Mouse (Mus musculus) frontal cortex, adult 2 months (tissue): ENCODE data around the gene Trabd2b. TPM values are rescaled to one million over a fixed set of nuclear protein-coding genes. Genes with fewer than 3 reads are reported as not detected.

Experiments used
- DNase-seq, 2 experiments: peaks; one replicate each; pipeline ENCODE4 v3.0.0; 2022; ENCODE audit warnings: low spot score in 1 of 2; ENCODE audit errors: extremely low spot score in 1 of 2
- polyA plus RNA-seq: library from polyadenylated mRNA; depleted of rRNA; stranded (reverse); fragments of >200 nt; gene quantifications from 2 replicates; pipeline ENCODE4 v1.2.3, GENCODE M21; 2012

Trabd2b gene
- polyA plus RNA-seq, 1 experiment: 1.8 TPM

DNA sequence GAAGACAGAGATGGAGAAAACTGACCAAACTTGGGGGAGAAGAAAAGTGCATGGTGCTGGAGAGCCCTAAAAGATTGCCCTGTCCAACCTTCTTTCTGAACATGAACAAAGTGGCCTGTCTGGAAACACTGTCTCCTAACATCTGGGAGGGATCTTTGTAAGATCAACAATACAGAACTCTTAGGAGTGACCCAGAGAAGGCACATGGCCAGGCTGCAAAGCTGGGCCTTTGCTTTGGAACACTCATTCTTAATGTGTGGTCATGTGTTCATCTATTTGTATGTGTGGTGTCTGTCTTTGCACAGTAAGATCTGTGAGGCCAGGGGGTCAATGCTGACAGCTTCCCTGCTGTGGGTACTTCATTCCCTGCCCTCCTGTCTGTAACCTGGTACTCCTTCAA lies 16.9 kb upstream of the Trabd2b start:
- no peak for DNase-seq

DNA sequence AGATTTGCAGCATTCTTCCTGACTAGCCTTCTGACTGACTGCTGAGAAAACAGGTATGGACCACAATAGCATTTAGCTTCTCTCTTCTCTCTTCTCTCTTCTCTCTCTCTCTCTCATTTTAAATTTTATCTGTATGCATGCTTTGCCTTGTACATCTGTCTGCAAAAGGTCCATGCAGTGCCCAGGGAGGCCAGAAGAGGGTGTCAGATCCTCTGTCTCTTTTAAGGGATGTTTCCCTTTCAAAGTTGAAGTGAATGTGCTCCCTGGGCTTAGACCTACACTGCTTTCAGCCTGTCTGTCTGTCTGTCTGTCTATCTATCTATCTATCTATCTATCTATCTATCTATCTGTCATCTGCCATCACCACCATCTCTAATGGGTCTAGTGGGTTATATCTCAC lies 8.9 kb upstream of the Trabd2b start:
- DNase-seq: peak in 1 of 2 experiments; percentile 55

DNA sequence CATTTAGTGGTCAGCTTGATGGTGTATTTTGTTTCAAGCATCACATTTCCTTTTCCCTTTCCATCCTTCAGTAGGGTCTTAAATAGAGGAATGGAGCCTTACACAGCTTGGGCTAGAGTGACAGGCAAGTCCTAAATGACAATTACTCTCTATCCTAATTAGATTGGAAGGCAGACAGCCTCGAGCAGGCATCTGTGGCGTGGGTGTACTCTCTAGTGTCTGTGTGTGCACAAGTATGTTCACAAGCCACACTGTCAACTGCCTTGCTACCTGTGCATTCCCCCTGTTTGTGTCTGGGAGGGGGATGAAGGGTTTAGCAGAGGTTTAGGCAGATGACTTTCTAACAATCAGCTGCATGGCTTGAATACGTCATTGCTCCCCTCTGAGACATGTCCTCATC lies 6.7 kb upstream of the Trabd2b start:
- DNase-seq: no peak

DNA sequence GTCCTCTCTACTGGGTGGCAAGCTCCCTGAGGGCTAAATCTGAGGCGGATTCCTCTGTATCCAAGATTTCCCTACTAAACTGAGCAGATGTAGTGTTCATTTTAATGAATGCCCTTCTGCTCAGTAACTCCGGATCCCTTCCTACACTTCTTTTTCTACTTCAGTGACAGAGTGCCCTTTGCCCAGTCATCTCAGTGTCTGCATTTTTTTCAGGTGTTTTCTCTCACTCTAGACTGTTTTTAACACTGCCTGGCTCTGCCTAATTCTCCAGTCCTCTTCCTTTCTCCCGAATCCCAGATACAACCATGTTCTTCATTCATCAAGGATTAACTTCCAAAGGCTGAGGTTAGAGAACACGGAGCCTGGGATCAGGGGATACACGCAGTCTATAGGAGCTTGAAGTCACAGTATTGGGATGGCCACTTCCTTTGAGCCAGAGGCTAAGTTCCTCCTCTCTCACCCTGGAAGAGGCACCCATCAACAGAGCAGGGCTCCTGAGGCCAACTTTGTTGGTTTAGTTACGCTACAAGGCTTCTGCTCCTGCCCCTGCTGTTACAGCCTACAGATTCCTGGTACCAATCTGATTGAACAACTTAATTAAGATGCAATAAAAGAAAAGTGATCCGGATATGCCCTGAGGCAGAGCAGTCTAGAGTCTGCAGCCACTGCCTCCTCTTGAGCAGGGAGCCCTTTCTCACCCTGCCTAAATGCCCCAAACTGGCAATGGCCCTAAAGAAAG lies 4.4 kb upstream of the Trabd2b start:
- DNase-seq: no peak

DNA sequence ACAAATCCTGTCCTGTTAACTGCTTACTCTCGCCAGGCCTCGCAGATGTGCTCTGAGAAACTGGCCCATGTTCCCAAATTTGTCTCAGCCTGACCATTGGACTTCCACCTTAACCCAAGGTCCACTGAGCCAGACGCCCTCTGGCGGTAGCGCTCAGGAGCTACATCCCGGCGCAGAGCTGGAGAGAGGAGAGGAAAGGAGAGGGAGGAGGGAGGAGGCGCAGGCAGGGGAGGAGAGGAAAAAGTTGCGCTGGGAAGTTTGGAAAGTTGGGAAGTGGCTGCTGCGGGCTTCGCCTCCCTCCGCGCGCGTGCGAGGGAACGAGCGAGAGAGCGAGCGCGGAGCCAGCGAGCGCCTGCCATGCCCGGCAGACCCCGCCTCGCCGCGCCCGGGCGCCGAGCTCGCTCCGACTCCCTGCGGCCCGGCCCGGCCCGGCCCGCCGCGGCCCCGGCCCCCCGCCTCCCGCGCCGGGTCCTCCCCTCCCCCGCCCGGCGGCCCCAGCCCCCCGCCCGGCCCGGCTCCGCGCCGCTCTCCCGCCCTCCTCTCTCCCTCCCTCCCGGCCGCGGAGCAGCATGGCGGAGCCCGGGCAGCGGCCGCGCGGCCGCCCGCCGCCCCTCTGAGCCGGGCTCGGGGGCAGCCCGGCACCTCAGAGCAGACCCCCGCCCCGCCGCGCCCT lies 706 bp upstream of the Trabd2b start:
- DNase-seq: peak; percentile 68 to 93

DNA sequence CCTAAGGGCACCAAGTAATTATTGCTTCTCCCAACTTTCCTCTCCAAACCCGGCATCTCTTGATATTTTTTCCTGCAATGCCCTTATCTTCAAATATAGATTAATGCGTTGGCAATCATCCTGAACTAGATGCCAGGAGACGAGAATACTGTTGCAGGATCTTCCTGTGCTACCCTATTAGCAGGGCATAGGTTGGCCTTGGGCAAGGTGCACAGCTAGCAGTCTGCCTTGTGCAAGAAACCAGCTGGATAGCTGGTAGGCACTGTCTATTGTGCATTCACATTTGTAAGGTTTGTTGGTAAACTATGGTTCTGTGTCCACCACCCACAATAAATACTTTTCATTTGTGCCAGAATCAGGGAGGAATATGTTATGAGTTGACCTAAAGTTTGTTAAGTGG lies 992 bp downstream of the Trabd2b start:
- no peak for DNase-seq

DNA sequence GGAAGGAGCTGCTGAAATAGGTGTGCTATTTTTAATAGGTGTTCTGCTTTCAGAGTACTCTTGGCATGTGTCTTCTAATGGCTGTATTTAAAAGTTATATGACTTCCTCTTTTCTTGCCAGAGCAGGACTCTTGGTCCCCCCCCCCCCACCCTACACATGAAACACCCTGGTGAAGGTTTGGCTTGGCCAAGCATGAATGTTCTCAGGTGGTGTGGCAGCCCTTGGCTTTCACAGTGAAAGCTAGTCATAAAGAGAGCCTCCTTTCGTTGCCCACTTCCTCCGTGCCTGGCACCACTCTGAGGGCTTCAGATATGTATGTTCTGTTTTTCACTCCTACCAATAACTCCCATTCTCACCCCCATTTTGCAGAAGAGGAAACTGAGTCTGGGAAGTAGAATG lies 1.8 kb downstream of the Trabd2b start:
- DNase-seq: no peak

DNA sequence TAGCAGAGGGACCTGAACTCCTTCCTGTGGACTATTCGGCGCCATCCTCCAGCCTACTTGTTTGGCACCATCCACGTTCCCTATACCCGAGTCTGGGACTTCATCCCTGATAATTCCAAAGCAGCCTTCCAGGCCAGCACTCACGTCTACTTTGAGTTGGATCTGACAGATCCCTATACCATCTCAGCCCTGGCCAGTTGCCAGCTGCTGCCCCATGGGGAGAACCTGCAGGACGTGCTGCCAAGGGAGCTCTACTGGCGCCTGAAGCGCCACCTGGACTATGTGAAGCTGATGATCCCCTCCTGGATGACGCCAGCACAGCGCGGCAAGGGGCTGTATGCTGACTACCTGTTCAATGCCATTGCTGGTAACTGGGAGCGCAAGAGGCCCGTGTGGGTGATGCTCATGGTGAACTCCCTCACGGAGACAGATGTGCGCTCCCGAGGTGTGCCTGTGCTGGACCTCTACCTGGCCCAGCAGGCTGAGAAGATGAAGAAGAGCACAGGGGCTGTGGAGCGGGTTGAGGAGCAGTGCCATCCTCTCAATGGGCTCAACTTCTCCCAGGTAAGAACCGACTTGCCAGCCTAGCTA lies 2.5 kb downstream of the Trabd2b start:
- no peak for DNase-seq

DNA sequence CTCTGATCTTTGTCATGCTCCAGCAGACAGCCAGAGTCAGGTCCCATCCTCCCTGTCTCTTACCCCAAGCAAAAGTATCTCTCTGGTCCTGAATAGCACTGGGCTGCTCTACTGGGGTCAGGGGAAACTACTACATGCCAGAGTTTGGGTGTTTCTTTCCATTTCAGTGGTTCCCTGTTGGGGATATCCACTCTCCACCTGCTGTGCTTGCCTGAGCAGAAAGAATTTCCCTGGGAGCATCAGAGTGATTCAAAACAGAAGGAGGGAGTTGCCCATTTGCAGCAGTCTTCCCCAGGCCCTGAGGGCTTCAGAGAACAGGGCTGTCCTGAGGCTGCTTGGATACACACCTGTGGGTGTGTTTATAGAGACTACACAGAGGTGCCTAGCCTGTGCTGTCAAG lies 3.0 kb downstream of the Trabd2b start:
- no peak for DNase-seq

DNA sequence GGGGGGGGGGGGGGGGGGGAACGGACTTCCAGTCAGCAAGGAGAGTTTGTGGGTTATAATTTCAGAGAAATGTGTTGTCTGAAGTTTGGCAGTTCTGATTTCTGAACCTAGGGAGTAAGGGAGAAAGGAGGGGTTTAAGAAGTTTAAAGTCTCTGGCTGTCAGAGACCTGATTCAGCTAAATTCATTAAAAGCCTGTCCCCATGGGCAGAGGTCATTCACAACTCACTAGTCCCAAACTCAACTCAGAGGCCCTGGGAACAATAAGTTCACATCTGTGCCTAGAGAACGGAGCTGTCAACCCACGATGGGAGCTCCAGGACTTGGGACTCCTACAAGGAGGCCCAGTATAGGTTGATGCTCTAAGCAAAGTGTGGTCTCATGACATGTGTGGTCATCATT lies 3.5 kb downstream of the Trabd2b start:
- no peak for DNase-seq

DNA sequence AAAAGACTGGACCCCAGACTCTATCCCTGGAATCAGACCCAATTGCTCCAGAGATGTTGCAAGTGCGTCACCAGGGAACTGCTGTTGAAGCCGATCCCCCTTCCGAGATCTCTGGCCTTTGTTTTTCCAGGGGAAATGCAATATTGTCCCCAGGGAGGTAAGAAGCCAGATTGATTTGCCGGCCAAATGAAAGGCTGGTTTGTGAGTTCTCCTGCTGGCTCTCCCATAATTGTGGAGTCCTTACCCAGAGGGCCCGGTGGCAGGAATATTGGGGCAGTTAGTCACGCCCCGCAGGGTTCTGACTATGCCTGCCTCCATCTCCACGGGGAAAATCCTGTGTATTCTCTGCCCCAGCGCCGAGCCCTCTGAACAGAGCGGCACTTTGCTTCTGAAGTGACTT lies 3.9 kb downstream of the Trabd2b start:
- DNase-seq: no peak

DNA sequence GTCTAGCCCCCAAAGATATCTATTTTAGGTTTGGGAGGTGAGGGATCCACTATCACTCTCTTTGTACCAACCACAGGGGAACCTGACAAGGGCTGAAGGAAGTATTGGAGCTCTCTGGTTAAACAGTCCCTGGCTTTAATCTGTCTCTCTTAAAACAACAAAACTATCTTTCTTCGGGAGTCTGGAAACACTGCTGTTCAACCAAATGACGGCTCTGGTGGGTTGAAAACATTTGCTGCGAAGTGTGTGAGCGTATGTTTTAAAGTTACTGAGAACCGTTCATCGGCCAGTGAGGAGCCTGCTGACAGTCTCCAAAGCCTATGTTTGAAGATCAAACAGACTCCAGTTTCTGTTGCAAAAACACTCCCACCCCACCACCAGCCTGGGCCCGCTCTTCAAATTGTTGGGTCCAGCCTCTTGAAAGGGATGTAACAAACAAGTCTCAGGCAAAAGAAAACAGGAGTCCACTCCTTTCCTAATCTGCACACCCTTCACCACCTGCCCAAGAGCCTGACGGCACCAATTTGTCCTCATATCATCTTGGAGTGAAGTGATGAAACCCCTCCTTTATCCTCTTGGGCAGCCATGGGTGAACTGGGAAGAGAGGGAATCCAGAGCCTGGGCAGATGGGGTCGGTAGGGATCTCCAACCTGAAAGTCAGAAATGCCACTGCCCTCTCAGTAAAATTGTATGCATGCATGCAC lies 4.6 kb downstream of the Trabd2b start:
- DNase-seq: no peak

DNA sequence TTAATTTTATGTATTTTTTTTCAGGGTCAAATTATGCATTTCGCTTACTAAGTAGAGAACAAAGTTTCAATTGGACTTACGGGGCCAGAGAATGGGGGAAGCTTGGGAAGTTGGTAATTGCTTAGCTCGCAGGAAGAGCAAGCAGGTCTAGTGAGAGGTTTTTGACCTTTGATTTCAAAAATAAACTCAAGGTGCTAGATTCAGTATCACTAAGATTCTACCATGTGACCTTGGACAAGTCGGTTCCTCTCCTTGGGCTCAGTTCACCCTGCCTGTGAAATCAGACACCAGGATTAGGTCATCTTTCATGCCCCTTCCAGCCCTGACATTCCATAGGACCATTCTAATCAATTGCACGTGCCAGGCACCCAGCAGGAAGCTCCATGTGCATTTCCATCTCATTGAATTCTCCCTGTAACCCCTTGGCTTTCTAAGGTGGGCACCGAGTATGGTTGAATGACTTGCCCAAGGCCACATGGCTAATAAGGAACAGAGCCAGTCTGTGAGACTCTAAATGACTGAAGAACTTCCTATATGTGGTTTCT lies 5.4 kb downstream of the Trabd2b start:
- no peak for DNase-seq

DNA sequence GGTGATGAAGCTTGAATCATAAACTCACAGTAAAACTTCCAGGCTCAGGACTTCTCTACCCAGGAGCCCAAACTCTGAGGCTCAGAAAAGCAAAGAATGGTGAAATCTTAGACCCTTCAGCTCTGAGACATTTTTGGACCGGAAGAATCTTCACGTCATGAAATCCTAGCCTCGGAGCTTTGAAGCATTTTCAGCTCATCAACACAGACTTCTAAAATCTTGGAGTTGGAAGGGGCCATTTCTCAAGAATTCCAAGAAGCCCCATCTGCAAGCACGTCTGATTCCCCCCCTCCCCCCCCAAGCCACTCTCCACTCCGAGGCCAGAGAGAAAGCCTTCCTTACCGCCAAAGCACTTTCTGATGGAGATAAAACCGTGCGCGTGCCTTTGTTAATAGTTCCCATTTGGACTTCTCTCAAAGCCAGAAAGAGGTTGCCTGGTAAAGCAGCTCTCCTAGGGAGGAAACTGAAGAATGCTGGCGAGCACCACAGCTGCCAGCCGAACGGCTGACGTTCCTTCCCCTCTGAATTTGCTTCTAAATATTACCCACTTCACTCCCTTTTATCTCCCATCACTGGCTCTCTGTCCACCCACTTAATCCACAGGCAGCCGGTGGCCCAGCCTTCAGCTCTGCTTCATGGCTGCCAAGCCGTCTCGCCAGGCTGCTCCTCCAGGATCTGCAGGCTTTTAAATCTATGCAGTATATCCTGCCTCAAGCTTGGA lies 9.6 kb downstream of the Trabd2b start:
- DNase-seq: peak; percentile 55 to 76

DNA sequence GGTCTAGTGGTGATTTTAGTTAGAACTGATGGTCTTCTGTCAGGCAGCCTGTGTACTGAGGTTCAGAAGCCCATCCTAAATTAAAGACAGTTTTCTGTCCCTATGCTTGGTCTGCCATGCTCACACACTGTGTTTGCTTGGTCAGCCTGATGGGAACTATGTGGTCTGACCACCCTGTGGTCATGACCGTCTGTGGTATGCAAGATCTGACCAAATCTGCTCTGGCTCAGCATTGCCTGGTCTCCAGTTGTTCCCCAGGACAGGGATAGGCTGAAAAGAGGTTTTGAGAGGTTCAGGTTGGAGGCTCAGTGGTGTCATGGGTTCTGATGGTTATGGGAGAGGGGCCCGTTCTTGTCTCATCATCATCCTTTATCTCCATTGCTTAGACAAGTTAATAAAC lies 13.6 kb downstream of the Trabd2b start:
- no peak for DNase-seq

DNA sequence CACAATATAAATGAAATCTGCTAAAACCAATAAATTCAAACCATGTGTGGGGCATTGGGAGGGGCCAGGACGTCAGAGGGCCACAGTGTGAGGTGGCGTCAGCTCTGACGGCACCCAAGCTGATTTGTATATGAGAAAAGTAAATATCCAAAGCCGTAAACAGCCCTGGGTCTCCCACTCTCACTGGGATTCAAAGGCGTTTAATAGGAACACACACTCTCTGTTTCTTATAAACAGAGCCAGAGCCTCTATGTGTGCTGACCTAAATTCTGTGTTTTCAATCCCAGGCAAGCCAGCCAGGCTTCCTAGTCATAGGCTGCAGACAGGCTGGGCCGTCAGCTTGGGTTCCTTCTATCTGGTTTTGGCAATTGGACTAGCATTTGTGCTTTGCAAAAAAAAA lies 16.6 kb downstream of the Trabd2b start:
- DNase-seq: no peak

DNA sequence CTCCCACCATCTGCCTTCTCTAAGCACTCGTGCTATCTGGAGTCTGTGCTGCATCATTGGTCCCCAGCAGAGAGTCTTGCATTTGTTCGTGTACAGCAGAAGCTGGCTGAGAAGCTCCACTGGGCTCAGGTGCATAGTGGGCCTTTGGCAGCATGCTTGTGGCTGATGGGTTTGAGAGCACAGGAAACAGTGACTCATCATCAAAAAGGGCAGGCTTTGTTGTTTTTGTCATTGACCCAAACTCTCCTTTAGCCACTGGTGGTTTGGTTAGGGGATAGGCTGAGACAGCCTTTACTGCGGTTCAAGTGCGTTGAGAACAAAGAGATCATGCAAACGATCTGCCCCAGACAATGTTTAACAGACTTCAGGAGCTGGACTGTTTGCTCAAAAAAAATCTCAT lies 19.3 kb downstream of the Trabd2b start:
- DNase-seq: no peak

DNA sequence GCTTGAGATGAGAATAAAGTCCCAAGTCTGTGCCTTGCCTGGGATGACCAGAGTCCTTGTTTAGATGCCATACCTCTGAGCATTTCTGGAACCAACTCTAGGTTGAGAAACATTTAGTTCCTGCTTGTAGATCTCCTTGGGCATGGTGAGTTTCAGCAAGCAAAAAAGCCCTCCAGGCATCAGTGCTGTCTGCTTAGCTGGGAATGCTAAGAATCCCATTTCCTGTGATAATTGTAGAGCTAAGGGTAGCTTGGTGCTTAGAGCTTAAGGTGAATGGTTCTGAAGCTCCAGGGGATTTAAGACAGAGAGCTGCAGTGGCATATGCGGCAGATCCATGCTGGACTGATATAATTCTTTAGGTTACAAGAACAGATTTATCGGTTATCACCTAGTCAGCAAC lies 26.2 kb downstream of the Trabd2b start:
- no peak for DNase-seq

DNA sequence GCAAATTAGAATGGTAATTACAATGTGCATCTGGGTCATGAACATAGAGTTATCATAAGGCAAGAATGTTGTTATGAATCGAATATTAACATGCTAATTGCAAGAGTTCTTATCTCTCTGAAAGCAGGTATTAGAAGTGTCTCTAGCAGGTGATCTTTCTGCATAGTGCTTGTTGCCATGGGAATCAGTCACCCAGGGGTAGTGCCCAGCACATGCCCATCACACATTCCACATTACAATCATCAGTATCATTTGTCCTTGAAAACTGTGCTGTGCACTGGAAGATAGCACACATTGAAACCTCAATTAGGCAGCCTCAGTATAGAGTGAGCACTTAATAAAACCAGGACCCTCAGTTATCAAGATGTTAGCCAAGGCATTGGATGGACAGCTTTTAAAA lies 26.9 kb downstream of the Trabd2b start:
- DNase-seq: no peak

DNA sequence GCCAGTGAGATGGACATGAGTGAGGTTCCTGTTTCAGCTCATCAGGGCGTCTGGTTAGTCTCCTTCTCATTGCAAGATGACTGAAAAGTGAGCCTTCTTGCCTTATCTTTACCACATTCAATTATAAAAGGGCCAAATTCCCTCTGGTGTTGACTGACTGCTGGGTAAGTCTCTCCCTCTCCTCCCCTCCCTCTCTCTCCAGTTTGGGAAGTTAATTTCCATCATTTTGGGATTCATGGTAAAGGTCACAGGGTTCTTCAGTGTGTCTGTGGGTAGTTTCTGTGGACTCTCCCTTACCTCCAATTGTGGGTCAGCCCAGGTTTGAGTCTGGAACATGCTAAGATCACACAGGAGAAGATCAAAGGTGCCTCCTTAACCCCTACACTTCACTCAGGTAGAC lies 28.2 kb downstream of the Trabd2b start:
- DNase-seq: no peak

DNA sequence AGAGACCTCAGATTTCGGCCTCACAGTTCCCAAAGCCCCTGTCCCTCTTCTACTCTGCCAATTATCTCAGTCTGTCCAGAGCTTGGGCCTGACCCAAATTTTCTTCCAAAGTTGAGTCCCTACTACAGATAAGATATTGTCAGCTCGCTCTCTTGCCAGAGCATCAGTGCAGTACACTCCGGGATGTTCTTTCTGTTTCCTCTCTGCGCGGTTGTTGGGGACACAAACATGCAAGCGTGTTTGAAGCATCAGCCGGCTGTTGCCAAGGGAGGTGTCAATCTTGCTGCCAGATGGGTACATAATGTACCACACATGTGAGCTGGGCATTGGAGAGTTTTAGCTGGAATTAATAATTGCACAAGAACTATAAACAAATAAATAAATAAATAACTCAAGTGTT lies 28.9 kb downstream of the Trabd2b start:
- no peak for DNase-seq
